ENCODE assay signal across 20 mouse cellular contexts in genomic region chr11:92153124-92153523, GRCm38 (mm10).
DNase-seq lines count a peak whose midpoint lies in the region; ATAC-seq and TF ChIP-seq lines count a peak whose summit lies in the region.
"Had no signal": no experiment of that assay in that cellular context is flagged by ENCODE, and none has a peak within 500 bp of the region (broad histone marks: within the 10 kb centered on the region; RNA-seq: fewer than 3 reads in every experiment).

No protein-coding gene starts in this region.

- no peaks in the 10 kb centered on the region for H3K9me3 ChIP-seq in forebrain, embryonic 14.5 days (replicated peaks; ENCODE audit: control insufficient read depth, low read length)
- H3K9me3 ChIP-seq in forebrain, embryonic 11.5 days (ENCODE audit: control insufficient read depth, low read length) = no peaks in the 10 kb centered on the region
- H3K9me3 ChIP-seq in forebrain, embryonic 16.5 days (ENCODE audit: control insufficient read depth, low read length) = no peaks in the 10 kb centered on the region
- no peaks in the 10 kb centered on the region for H3K9me3 ChIP-seq in forebrain, embryonic 12.5 days
- no peaks in the 10 kb centered on the region for H3K9me3 ChIP-seq in heart, embryonic 10.5 days
- H3K9me3 ChIP-seq: embryonic facial prominence, embryonic 13.5 days; embryonic facial prominence, embryonic 15.5 days had no signal

- H3K4me3 ChIP-seq in forebrain, embryonic 14.5 days (ENCODE audit: low read depth, low read length) = no peak overlapping the region
- H3K4me3 ChIP-seq in forebrain, embryonic 11.5 days (ENCODE audit: low read depth, low read length) = no peak overlapping the region
- no peak overlapping the region for H3K4me3 ChIP-seq in forebrain, embryonic 16.5 days (replicated peaks; ENCODE audit: low read length)
- no peak overlapping the region for H3K4me3 ChIP-seq in forebrain, embryonic 12.5 days (replicated peaks)
- H3K4me3 ChIP-seq in heart, embryonic 10.5 days = no peak overlapping the region
- H3K4me3 ChIP-seq: embryonic facial prominence, embryonic 13.5 days; embryonic facial prominence, embryonic 15.5 days; erythroblast, embryonic 14.5 days; gastrocnemius, adult 2 months had no signal

- no peaks in the 10 kb centered on the region for H3K4me1 ChIP-seq in forebrain, embryonic 14.5 days (ENCODE audit: control insufficient read depth, insufficient read depth, low read length)
- H3K4me1 ChIP-seq in forebrain, embryonic 11.5 days (replicated peaks; ENCODE audit: control insufficient read depth, insufficient read depth, low read length) = no peaks in the 10 kb centered on the region
- H3K4me1 ChIP-seq in forebrain, embryonic 16.5 days (replicated peaks; ENCODE audit: control insufficient read depth, insufficient read depth, low read length) = peaks cover 6% of the 10 kb centered on the region
- no peaks in the 10 kb centered on the region for H3K4me1 ChIP-seq in forebrain, embryonic 12.5 days
- no peaks in the 10 kb centered on the region for H3K4me1 ChIP-seq in heart, embryonic 10.5 days
- H3K4me1 ChIP-seq: embryonic facial prominence, embryonic 13.5 days; embryonic facial prominence, embryonic 15.5 days had no signal

- no peaks in the 10 kb centered on the region for H3K27me3 ChIP-seq in forebrain, embryonic 14.5 days (replicated peaks; ENCODE audit: control insufficient read depth, insufficient read depth, low read length)
- H3K27me3 ChIP-seq in forebrain, embryonic 11.5 days (ENCODE audit: control insufficient read depth, insufficient read depth, low read length) = no peaks in the 10 kb centered on the region
- H3K27me3 ChIP-seq in forebrain, embryonic 16.5 days (replicated peaks; ENCODE audit: control insufficient read depth, insufficient read depth, low read length) = no peaks in the 10 kb centered on the region
- no peaks in the 10 kb centered on the region for H3K27me3 ChIP-seq in forebrain, embryonic 12.5 days
- H3K27me3 ChIP-seq in heart, embryonic 10.5 days (ENCODE audit: insufficient read depth, poor library complexity, severe bottlenecking) = no peaks in the 10 kb centered on the region
- H3K27me3 ChIP-seq: embryonic facial prominence, embryonic 13.5 days; embryonic facial prominence, embryonic 15.5 days had no signal

- DNase-seq in forebrain, embryonic 14.5 days (ENCODE audit: low spot score) = peak; percentile 24
- no peak for DNase-seq in forebrain, embryonic 11.5 days (ENCODE audit: low spot score)
- DNase-seq in brain, embryonic 14.5 days (ENCODE audit: low read depth) = peak; percentile 45
- DNase-seq in heart, embryonic 10.5 days (ENCODE audit: low spot score) = no peak
- DNase-seq in cerebellum, adult 9-10 months = no peak
- DNase-seq: adrenal gland, adult 2 months; adrenal gland, postnatal 10 days; adrenal gland, postnatal 25 days; cerebellum, adult 11-12 months; cerebellum, adult 2 months; cerebellum, adult 9-11 months; cerebellum, postnatal 14 days; cerebellum, postnatal 36 days; embryo, embryonic 11 days; gastrocnemius, adult 2 months had no signal

- H3K9ac ChIP-seq in forebrain, embryonic 14.5 days (ENCODE audit: low read length) = no peak overlapping the region
- no peak overlapping the region for H3K9ac ChIP-seq in forebrain, embryonic 11.5 days (ENCODE audit: low read length)
- H3K9ac ChIP-seq in forebrain, embryonic 16.5 days (replicated peaks; ENCODE audit: low read depth, low read length) = no peak overlapping the region
- H3K9ac ChIP-seq in forebrain, embryonic 12.5 days = no peak overlapping the region
- H3K9ac ChIP-seq: embryonic facial prominence, embryonic 13.5 days; embryonic facial prominence, embryonic 15.5 days had no signal

- no peak for ATAC-seq in forebrain, embryonic 14.5 days
- ATAC-seq in forebrain, embryonic 11.5 days (replicated peaks; ENCODE audit: low FRiP score) = no peak
- peak; percentile 84 for ATAC-seq in forebrain, embryonic 16.5 days
- ATAC-seq in forebrain, embryonic 12.5 days (ENCODE audit: low FRiP score) = no peak

- H3K4me2 ChIP-seq in forebrain, embryonic 14.5 days (ENCODE audit: low read length) = no peak overlapping the region
- no peak overlapping the region for H3K4me2 ChIP-seq in forebrain, embryonic 11.5 days (ENCODE audit: low read depth, low read length, severe bottlenecking)
- no peak overlapping the region for H3K4me2 ChIP-seq in forebrain, embryonic 16.5 days (ENCODE audit: low read length)
- H3K4me2 ChIP-seq in forebrain, embryonic 12.5 days = no peak overlapping the region
- H3K4me2 ChIP-seq: embryonic facial prominence, embryonic 13.5 days; embryonic facial prominence, embryonic 15.5 days had no signal

- no peak for TF ChIP-seq CTCF in brain, embryonic 14.5 days (IDR thresholded peaks at IDR 0.05; ENCODE audit: borderline replicate concordance, extremely low read depth, insufficient read depth, insufficient read length)

- H3K27ac ChIP-seq in forebrain, embryonic 14.5 days (ENCODE audit: low read depth, low read length) = no peak overlapping the region
- no peak overlapping the region for H3K27ac ChIP-seq in forebrain, embryonic 11.5 days (ENCODE audit: low read depth, low read length)
- no peak overlapping the region for H3K27ac ChIP-seq in forebrain, embryonic 16.5 days (ENCODE audit: low read length)
- H3K27ac ChIP-seq in forebrain, embryonic 12.5 days = no peak overlapping the region
- no peak overlapping the region for H3K27ac ChIP-seq in heart, embryonic 10.5 days
- H3K27ac ChIP-seq: embryonic facial prominence, embryonic 13.5 days; embryonic facial prominence, embryonic 15.5 days; gastrocnemius, adult 2 months had no signal

- TF ChIP-seq POLR2A in brain, embryonic 14.5 days (IDR thresholded peaks at IDR 0.05; ENCODE audit: borderline replicate concordance, extremely low read depth, insufficient read depth, insufficient read length, poor library complexity, severe bottlenecking) = no peak

- no peaks in the 10 kb centered on the region for H3K36me3 ChIP-seq in forebrain, embryonic 14.5 days (ENCODE audit: control insufficient read depth, insufficient read depth, low read length)
- H3K36me3 ChIP-seq in forebrain, embryonic 11.5 days (ENCODE audit: control insufficient read depth, insufficient read depth, low read length) = no peaks in the 10 kb centered on the region
- no peaks in the 10 kb centered on the region for H3K36me3 ChIP-seq in forebrain, embryonic 16.5 days (ENCODE audit: control insufficient read depth, insufficient read depth)
- no peaks in the 10 kb centered on the region for H3K36me3 ChIP-seq in forebrain, embryonic 12.5 days (replicated peaks)
- H3K36me3 ChIP-seq in heart, embryonic 10.5 days = no peaks in the 10 kb centered on the region
- H3K36me3 ChIP-seq: embryonic facial prominence, embryonic 13.5 days; embryonic facial prominence, embryonic 15.5 days had no signal

Comparison
In these comparisons a context has a peak if more than half of its experiments do, and no peak if none do; other contexts are left out.
1. DNase-seq: peak in forebrain, embryonic 14.5 days (single experiment) and brain, embryonic 14.5 days (single experiment); none in forebrain, embryonic 11.5 days (single experiment), heart, embryonic 10.5 days (single experiment) and cerebellum, adult 9-10 months (single experiment).